Mouse (Mus musculus) liver, adult 2 months (tissue): ENCODE data around the gene Cdx2.
A peak's percentile ranks its signal among the peaks of the same experiment; 100 is the strongest.

ENCODE experiments used
- CTCF ChIP-seq: fragments of 200-500 bp; IDR thresholded peaks from 2 replicates; pipeline ENCODE4 v1.5.1; 2011; ENCODE audit warnings: low read depth, low read length, control low read depth
- POLR2A ChIP-seq: fragments of 200-500 bp; IDR thresholded peaks from 2 replicates; pipeline ENCODE4 v1.6.1; 2011; ENCODE audit warnings: low read length, control low read depth; ENCODE audit not compliant: insufficient read depth; ENCODE audit errors: extremely low read depth

DNA sequence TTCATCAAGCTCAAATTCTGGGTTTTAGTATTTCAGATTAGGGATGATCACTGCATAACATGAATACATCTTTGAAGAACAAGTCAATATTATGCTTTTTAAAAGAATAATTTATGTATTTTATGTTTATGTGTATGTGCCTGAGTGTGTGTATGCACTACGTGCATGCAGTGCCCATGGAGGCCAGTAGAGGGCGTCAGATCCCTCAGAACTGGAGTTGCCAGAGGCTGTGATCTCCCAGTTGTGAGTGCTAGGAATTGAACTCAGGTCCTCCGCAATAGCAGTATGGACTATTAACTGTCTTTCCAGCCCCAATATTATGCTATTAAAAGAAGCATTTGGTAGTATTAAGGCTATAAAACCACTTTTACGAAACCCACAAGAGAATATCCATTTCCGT lies 20.6 kb upstream of the Cdx2 start:
- TF ChIP-seq POLR2A (no peak), CTCF (peak; percentile 15; the same call in 1 of the 2 replicates)
